Mouse (Mus musculus): ENCODE measurements around the gene Ush1g. TPM values are rescaled to one million over a fixed set of nuclear protein-coding genes. Genes with fewer than 3 reads are reported as not detected.

Ush1g gene
- polyA plus RNA-seq (2016; fragmentation: Nextera tagmentation; extraction: Ambion mirVana) = not detected in 2 replicates

DNA sequence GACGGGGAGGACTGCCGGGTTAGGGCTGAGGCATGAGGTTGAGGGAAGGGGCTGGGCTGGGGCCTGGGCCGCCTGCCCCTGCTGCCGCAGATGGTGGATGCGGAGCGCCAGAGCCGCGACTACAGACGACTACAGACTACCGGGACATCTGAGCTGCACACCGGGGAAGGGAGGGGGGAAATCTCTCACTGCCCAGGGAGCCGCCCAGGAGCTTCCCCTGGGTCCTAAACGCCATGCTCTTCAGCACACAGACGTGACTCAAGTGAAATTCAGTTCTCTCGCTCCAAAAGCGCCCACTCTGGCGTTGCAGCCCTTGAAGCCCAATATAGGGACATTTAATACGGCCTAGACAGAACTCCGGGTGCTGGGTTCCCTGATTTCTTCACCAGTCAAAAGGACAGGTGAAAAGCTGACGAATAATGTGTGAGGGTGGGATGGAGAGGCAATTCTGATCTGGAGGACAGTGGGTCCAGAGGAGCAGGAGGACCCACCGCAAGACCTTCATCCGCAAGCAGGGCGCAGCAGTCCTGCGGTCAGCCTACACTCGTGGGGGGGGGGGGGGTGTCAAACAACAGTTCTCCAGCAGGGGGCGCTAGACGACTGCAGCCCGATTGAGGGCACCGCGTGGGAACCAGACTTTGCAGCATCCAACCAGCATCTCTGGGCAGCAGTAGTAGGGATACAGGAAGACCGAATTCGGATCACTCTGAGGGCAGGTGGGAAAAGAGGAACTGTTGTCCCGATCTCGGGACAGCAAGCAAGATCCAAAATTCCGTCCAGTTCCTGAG is at the start of gene Ush1g:
Ush1g (minus strand) TSS at position 136 of the 788 bp plus-strand sequence.
- WGBS = 5% methylated on average over 35 of the region's 35 CpGs
- peak; percentile 89 for DNase-seq (ENCODE audit: low spot score)
- H3K9me3 ChIP-seq (replicated peaks) = no peaks in the 10 kb centered on the region
- H3K36me3 ChIP-seq = no peaks in the 10 kb centered on the region
- no peak within 1 kb of the TSS for H3K27ac ChIP-seq (replicated peaks)
- H3K27me3 ChIP-seq (ENCODE audit: low read depth, poor library complexity, severe bottlenecking) = peaks cover 96% of the 10 kb centered on the region
- peaks cover 51% of the 10 kb centered on the region for H3K4me1 ChIP-seq
- H3K4me3 ChIP-seq = peak within 1 kb of the TSS; percentile 29

- WGBS = 73% methylated on average over 8 of the region's 8 CpGs
- H3K9me3 ChIP-seq (replicated peaks) = no peaks in the 10 kb centered on the region
- H3K27me3 ChIP-seq (ENCODE audit: low read depth, poor library complexity, severe bottlenecking) = peaks cover 100% of the 10 kb centered on the region
- no peaks in the 10 kb centered on the region for H3K36me3 ChIP-seq
- no peak overlapping the region for H3K4me3 ChIP-seq
- H3K27ac ChIP-seq (replicated peaks) = no peak overlapping the region
- peaks cover 27% of the 10 kb centered on the region for H3K4me1 ChIP-seq
- DNase-seq (ENCODE audit: low spot score) = no peak
Measured at GRCm38 (mm10) chr11:115371354-115371753, 49.5 kb upstream of the Ush1g start.

GRCm38 (mm10) chr11:115370368-115370767 is 48.5 kb upstream of the Ush1g start:
- peaks cover 33% of the 10 kb centered on the region for H3K4me1 ChIP-seq
- H3K27me3 ChIP-seq (ENCODE audit: low read depth, poor library complexity, severe bottlenecking) = peaks cover 100% of the 10 kb centered on the region
- H3K9me3 ChIP-seq (replicated peaks) = no peaks in the 10 kb centered on the region
- WGBS = 70% methylated on average over 7 of the region's 7 CpGs
- H3K27ac ChIP-seq (replicated peaks) = no peak overlapping the region
- no peak for DNase-seq (ENCODE audit: low spot score)
- no peak overlapping the region for H3K4me3 ChIP-seq
- H3K36me3 ChIP-seq = no peaks in the 10 kb centered on the region

- Histone ChIP-seq H3K27ac (replicated peaks) (peak within 1 kb of the TSS; percentile 82), H3K27me3 (ENCODE audit: low read depth, poor library complexity, severe bottlenecking) (peaks cover 78% of the 10 kb centered on the region), H3K4me1 (peaks cover 21% of the 10 kb centered on the region), H3K36me3 (no peaks in the 10 kb centered on the region), H3K4me3 (peak within 1 kb of the TSS; percentile 76), H3K9me3 (replicated peaks) (no peaks in the 10 kb centered on the region)
- DNase-seq (ENCODE audit: low spot score) = peak; percentile 80
- WGBS = 0% methylated on average over 39 of the region's 39 CpGs
Measured at GRCm38 (mm10) chr11:115367395-115367944, 45.6 kb upstream of the Ush1g start, which contains the start of gene Hid1. Gene Hid1 (minus strand): TSS chr11:115367756.

- Histone ChIP-seq H3K27me3 (ENCODE audit: low read depth, poor library complexity, severe bottlenecking) (peaks cover 72% of the 10 kb centered on the region), H3K4me3 (peak overlapping the region; percentile 76), H3K4me1 (peaks cover 21% of the 10 kb centered on the region), H3K27ac (replicated peaks) (peak overlapping the region; percentile 82), H3K36me3 (no peaks in the 10 kb centered on the region), H3K9me3 (replicated peaks) (no peaks in the 10 kb centered on the region)
- 1% methylated on average over 28 of the region's 28 CpGs for WGBS
- DNase-seq (ENCODE audit: low spot score) = peak; percentile 42
Measured at GRCm38 (mm10) chr11:115366706-115367394, 45.0 kb upstream of the Ush1g start.

GRCm38 (mm10) chr11:115366039-115366705 is 44.3 kb upstream of the Ush1g start:
- no peaks in the 10 kb centered on the region for H3K9me3 ChIP-seq (replicated peaks)
- no peak for DNase-seq (ENCODE audit: low spot score)
- no peaks in the 10 kb centered on the region for H3K36me3 ChIP-seq
- H3K4me3 ChIP-seq = peak overlapping the region; percentile 76
- 44% methylated on average over 7 of the region's 7 CpGs for WGBS
- peaks cover 65% of the 10 kb centered on the region for H3K27me3 ChIP-seq (ENCODE audit: low read depth, poor library complexity, severe bottlenecking)
- H3K27ac ChIP-seq (replicated peaks) = 0 out of 2 replicates have a peak overlapping the region, but pooled peaks have one; percentile 23
- H3K4me1 ChIP-seq = peaks cover 21% of the 10 kb centered on the region

GRCm38 (mm10) chr11:115364136-115364535 is 42.3 kb upstream of the Ush1g start:
- WGBS = 97% methylated on average over 3 of the region's 3 CpGs
- Histone ChIP-seq H3K4me3 (no peak overlapping the region), H3K27ac (replicated peaks) (no peak overlapping the region), H3K9me3 (replicated peaks) (no peaks in the 10 kb centered on the region), H3K4me1 (peaks cover 28% of the 10 kb centered on the region), H3K27me3 (ENCODE audit: low read depth, poor library complexity, severe bottlenecking) (peaks cover 50% of the 10 kb centered on the region), H3K36me3 (no peaks in the 10 kb centered on the region)
- DNase-seq (ENCODE audit: low spot score) = no peak

GRCm38 (mm10) chr11:115359726-115360125 is 37.9 kb upstream of the Ush1g start:
- H3K9me3 ChIP-seq (replicated peaks) = no peaks in the 10 kb centered on the region
- peaks cover 5% of the 10 kb centered on the region; the same call in 1 of the 2 replicates for H3K36me3 ChIP-seq
- peak overlapping the region; percentile 63 for H3K27ac ChIP-seq (replicated peaks)
- no peak overlapping the region for H3K4me3 ChIP-seq
- peaks cover 26% of the 10 kb centered on the region for H3K4me1 ChIP-seq
- 73% methylated on average over 6 of the region's 6 CpGs for WGBS
- H3K27me3 ChIP-seq (ENCODE audit: low read depth, poor library complexity, severe bottlenecking) = peaks cover 33% of the 10 kb centered on the region
- no peak for DNase-seq (ENCODE audit: low spot score)

DNA sequence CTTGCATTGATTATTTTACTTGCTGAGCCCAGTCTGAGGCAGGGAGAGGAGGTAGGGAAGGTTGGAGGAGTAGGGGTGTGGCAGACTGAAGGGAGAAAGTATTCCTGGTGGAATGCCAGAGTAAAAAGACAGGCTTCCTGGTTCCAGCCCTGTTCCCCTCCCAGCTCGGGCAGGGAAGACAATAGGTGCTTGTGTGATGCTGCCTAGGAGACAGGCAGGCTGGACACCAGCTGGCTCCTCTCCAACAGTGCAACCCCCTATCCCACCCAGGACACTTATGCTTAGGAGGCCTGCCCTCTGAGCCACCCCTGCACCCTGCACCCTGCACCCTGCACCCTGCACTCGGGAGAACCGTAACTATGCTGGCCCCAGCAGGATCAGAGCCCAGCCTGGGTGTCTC is 37.5 kb upstream of the Ush1g start:
- Histone ChIP-seq H3K27ac (replicated peaks) (peak overlapping the region; percentile 63), H3K4me1 (peaks cover 26% of the 10 kb centered on the region), H3K4me3 (no peak overlapping the region), H3K9me3 (replicated peaks) (no peaks in the 10 kb centered on the region), H3K27me3 (ENCODE audit: low read depth, poor library complexity, severe bottlenecking) (peaks cover 37% of the 10 kb centered on the region), H3K36me3 (peaks cover 5% of the 10 kb centered on the region; the same call in 1 of the 2 replicates)
- 61% methylated on average over 3 of the region's 3 CpGs for WGBS
- DNase-seq (ENCODE audit: low spot score) = no peak

DNA sequence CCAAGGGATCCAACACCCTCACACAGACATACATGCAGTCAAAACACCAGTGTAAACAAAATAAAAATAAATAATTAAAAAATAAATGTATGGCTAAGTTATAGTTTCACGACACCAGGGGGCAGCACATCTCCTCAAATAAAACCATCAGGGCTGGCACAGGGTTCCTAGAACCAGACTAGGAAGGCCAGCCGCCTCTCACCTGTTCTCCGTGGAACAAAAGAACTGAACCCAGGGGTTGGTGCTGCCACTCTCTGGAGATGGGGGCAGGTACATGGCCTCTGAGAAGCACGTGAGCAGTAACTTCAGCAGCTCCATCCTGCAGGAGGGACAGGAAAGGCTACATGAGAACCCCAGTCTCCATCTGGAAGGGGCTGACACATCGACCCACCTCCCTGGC is 36.6 kb upstream of the Ush1g start:
- peak overlapping the region; percentile 63; the same call in 1 of the 2 replicates for H3K27ac ChIP-seq (replicated peaks)
- H3K36me3 ChIP-seq = peaks cover 5% of the 10 kb centered on the region; the same call in 1 of the 2 replicates
- peaks cover 26% of the 10 kb centered on the region for H3K4me1 ChIP-seq
- peaks cover 40% of the 10 kb centered on the region for H3K27me3 ChIP-seq (ENCODE audit: low read depth, poor library complexity, severe bottlenecking)
- no peak overlapping the region for H3K4me3 ChIP-seq
- WGBS = 21% methylated on average over 5 of the region's 5 CpGs
- H3K9me3 ChIP-seq (replicated peaks) = no peaks in the 10 kb centered on the region
- DNase-seq (ENCODE audit: low spot score) = peak; percentile 62

GRCm38 (mm10) chr11:115354183-115354582 is 32.3 kb upstream of the Ush1g start:
- no peak overlapping the region for H3K4me3 ChIP-seq

DNA sequence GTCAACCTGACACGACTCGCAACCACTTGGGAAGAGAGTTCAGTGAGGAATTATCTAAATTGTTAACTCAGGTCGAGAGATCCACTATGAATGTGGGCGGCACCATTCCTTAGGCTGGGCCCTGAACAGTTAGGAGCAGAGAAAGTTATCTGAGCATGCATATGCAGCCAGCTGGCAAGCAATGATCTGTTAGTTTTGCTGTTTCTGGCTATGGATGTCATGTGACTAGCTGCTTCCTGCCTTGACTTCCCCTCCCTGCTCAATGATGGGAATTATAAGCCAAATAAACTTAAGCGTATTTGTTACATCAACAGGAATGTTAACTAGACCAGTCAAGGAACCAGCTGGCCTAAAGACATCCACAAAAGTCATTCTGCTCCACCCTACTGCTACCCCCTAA is 31.5 kb upstream of the Ush1g start:
- DNase-seq (ENCODE audit: low spot score) = no peak
- Histone ChIP-seq H3K4me1 (peaks cover 17% of the 10 kb centered on the region), H3K36me3 (peaks cover 17% of the 10 kb centered on the region), H3K27ac (replicated peaks) (no peak overlapping the region), H3K4me3 (no peak overlapping the region), H3K27me3 (ENCODE audit: low read depth, poor library complexity, severe bottlenecking) (peaks cover 70% of the 10 kb centered on the region), H3K9me3 (replicated peaks) (no peaks in the 10 kb centered on the region)
- 93% methylated on average over 5 of the region's 5 CpGs for WGBS

More at GRCm38 (mm10) chr11:115354183-115354582, 32.3 kb upstream of the Ush1g start:
- DNase-seq (ENCODE audit: low spot score) = peak; percentile 82
- H3K27ac ChIP-seq (replicated peaks) = no peak overlapping the region
- H3K27me3 ChIP-seq (ENCODE audit: low read depth, poor library complexity, severe bottlenecking) = peaks cover 62% of the 10 kb centered on the region
- 11% methylated on average over 8 of the region's 8 CpGs for WGBS
- H3K9me3 ChIP-seq (replicated peaks) = no peaks in the 10 kb centered on the region
- peaks cover 19% of the 10 kb centered on the region for H3K4me1 ChIP-seq
- H3K36me3 ChIP-seq = peaks cover 17% of the 10 kb centered on the region
